Comparison of ENCODE assay signal across 30 mouse cellular contexts in the genomic region with DNA sequence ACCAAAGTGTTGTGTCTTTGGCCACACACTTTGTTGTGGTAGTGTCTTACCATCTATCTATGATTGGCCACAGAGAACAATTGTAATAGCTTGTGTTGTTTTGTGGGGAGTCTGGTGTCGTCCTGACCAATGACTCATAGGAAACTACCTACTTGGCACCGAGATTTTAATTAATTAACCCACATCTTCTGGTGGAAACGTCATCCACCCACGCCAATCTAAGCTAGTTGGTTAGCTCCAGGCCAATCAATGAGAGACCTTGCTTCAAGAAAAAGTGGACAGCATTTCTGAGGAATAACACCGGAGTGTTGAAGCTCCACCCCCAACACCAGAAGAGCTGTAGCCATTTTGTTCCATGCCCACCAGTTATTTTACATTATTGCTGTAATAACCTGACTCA. TPM values are rescaled to one million over a fixed set of nuclear protein-coding genes. Genes with fewer than 3 reads are reported as not detected.
"Had no signal": no experiment of that assay in that cellular context is flagged by ENCODE, and none has a peak within 500 bp of the region (broad histone marks: within the 10 kb centered on the region; RNA-seq: fewer than 3 reads in every experiment).

No protein-coding gene starts in this region.

- H3K27me3 ChIP-seq: heart, embryonic 12.5 days; hindbrain, embryonic 12.5 days; intestine, embryonic 15.5 days; limb, embryonic 12.5 days; liver, embryonic 13.5 days; liver, embryonic 15.5 days had no signal

- H3K9ac ChIP-seq: heart, embryonic 12.5 days; hindbrain, embryonic 12.5 days; hindbrain, embryonic 14.5 days; intestine, embryonic 15.5 days; limb, embryonic 12.5 days; liver, embryonic 13.5 days; liver, embryonic 15.5 days; liver, postnatal 0 days had no signal

- H3K9me3 ChIP-seq: heart, embryonic 10.5 days; heart, embryonic 12.5 days; hindbrain, embryonic 10.5 days; hindbrain, embryonic 12.5 days; intestine, embryonic 15.5 days; limb, embryonic 10.5 days; limb, embryonic 12.5 days; liver, embryonic 13.5 days; liver, embryonic 15.5 days had no signal

- H3K4me1 ChIP-seq: heart, embryonic 10.5 days; heart, embryonic 12.5 days; hindbrain, embryonic 10.5 days; hindbrain, embryonic 12.5 days; intestine, embryonic 15.5 days; limb, embryonic 10.5 days; limb, embryonic 12.5 days; liver, embryonic 13.5 days; liver, embryonic 15.5 days had no signal

- H3K4me2 ChIP-seq: heart, embryonic 12.5 days; hindbrain, embryonic 12.5 days; hindbrain, embryonic 14.5 days; intestine, embryonic 15.5 days; limb, embryonic 12.5 days; liver, embryonic 11.5 days; liver, embryonic 13.5 days; liver, embryonic 15.5 days had no signal

- H3K36me3 ChIP-seq: heart, embryonic 10.5 days; heart, embryonic 12.5 days; hindbrain, embryonic 10.5 days; hindbrain, embryonic 12.5 days; intestine, embryonic 15.5 days; limb, embryonic 10.5 days; limb, embryonic 12.5 days; liver, embryonic 13.5 days; liver, embryonic 15.5 days had no signal

- DNase-seq: gastrocnemius, postnatal 10 days; gastrocnemius, postnatal 25 days; heart, adult 18-20 months; heart, postnatal 10 days; heart, postnatal 4 days; kidney, adult 18-20 months; kidney, adult 8-10 months; kidney, postnatal 10 days; kidney, postnatal 25 days; liver; liver, embryonic 13.5 days; liver, postnatal 0 days had no signal

- H3K4me3 ChIP-seq: heart, embryonic 10.5 days; heart, embryonic 12.5 days; hindbrain, embryonic 10.5 days; hindbrain, embryonic 12.5 days; intestine, embryonic 15.5 days; layer of hippocampus, adult 2 months; left cerebral cortex, adult 2 months; limb, embryonic 10.5 days; limb, embryonic 12.5 days; liver, embryonic 13.5 days; liver, embryonic 15.5 days had no signal

- H3K27ac ChIP-seq: heart, embryonic 10.5 days; hindbrain, embryonic 10.5 days; hindbrain, embryonic 12.5 days; hindbrain, embryonic 14.5 days; intestine, embryonic 15.5 days; layer of hippocampus, adult 2 months; left cerebral cortex, adult 2 months; limb, embryonic 10.5 days; limb, embryonic 12.5 days; liver, embryonic 13.5 days; liver, embryonic 15.5 days had no signal

- ATAC-seq: hindbrain, embryonic 16.5 days; intestine, embryonic 15.5 days; liver, postnatal 0 days had no signal

RNA-seq across cellular contexts. Expression of a gene that starts 7.1 kb away (rescaled TPM):
- total RNA-seq: gastrocnemius, postnatal 4 days; heart, postnatal 25 days; heart, postnatal 4 days had no signal
- polyA plus RNA-seq: heart, embryonic 10.5 days; heart, embryonic 12.5 days; heart, embryonic 14.5 days; intestine, embryonic 15.5 days; kidney, embryonic 14.5 days; limb, embryonic 10.5 days; limb, embryonic 12.5 days; limb, embryonic 14.5 days; liver, embryonic 11.5 days; liver, embryonic 13.5 days; liver, postnatal 0 days had no signal
